Mouse (Mus musculus) kidney, adult 2 months (tissue): Measurements from ENCODE around the gene Dera.

Source experiments
- CTCF ChIP-seq: fragments of 200-500 bp; conservative IDR thresholded peaks from 2 replicates; pipeline ENCODE4 v1.5.1; 2011; ENCODE audit warnings: low read depth, mild to moderate bottlenecking, control low read depth, low read length, moderate library complexity, mixed read lengths; ENCODE audit not compliant: insufficient read depth, insufficient read length
- POLR2A ChIP-seq: fragments of 200-500 bp; IDR thresholded peaks from one replicate; pipeline ENCODE4 v1.6.1; 2011; ENCODE audit warnings: low read depth, low read length, control low read depth

GRCm38 (mm10) chr6:137829056-137829776, 74.9 kb downstream of the Dera start:
- TF ChIP-seq POLR2A: no peak
- TF ChIP-seq CTCF: no peak
